Mouse (Mus musculus) liver, postnatal 0 days (tissue): ENCODE measurements at regions not wholly inside any gene's neighbourhood (a gene's known extent, or its start where the extent isn't known, plus 50 kb on each side); places are given as distances from the start of the nearest gene placed in this dataset.

Source experiments
- CTCF ChIP-seq: sonication (generic); IDR thresholded peaks from 2 replicates; pipeline ENCODE4 v1.5.1; 2016; ENCODE audit warnings: antibody characterized with exemption, low read depth
- EP300 ChIP-seq: IDR thresholded peaks from 2 replicates; pipeline ENCODE4 v1.6.1; 2016; ENCODE audit warnings: antibody characterized with exemption, low read depth, mild to moderate bottlenecking

DNA sequence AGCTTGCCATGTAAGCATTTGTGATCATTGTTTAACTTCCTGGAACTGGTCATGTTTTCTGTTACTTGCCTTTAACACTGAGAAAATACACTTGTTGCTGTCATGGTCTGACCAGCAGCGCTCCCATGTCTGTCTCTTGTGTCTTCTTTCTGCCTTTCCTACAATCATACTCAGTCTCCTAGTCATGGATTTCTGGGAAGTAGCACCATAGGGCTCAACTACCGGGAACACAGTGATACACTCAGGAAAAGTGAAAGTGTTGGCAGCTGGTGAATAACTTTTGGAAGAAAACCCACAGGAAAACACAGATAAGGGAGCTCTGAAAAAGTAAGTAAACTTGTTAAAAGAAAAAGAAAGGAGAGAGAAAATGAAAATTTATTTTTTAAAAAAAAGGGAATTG, 87.6 kb downstream of the Trim52 start:
- TF ChIP-seq CTCF (no peak), EP300 (no peak)
